Mouse (Mus musculus): Measurements from ENCODE around the gene Golga7b.

GRCm38 (mm10) chr19:42216699-42217373, 30.5 kb upstream of the Golga7b start:
- TF ChIP-seq CTCF (IDR thresholded peaks at IDR 0.05; ENCODE audit: borderline replicate concordance, extremely low read depth, insufficient read depth, insufficient read length) (no peak), POLR2A (IDR thresholded peaks at IDR 0.05; ENCODE audit: borderline replicate concordance, extremely low read depth, insufficient read depth, insufficient read length, poor library complexity, severe bottlenecking) (no peak)

All from brain, embryonic 14.5 days (tissue).